Mouse (Mus musculus) embryonic facial prominence, embryonic 13.5 days (tissue): Measurements from ENCODE around the gene Ric3. TPM values are rescaled to one million over a fixed set of nuclear protein-coding genes. Genes with fewer than 3 reads are reported as not detected.

Experiments
- ATAC-seq: fragments of 200-750 bp; cut with Nextera tagmentation; 2 replicates; pipeline ENCODE4 v1.8.0; 2017; ENCODE audit warnings: low read depth; ENCODE audit not compliant: insufficient number of reproducible peaks, insufficient read depth, low FRiP score, low TSS enrichment
- H3K27ac ChIP-seq: fragments of 300-500 bp; sonication (generic); 2 replicates; pipeline ENCODE4 v1.5.1; 2015; ENCODE audit warnings: moderate library complexity, mild to moderate bottlenecking, inconsistent platforms
- H3K27me3 ChIP-seq: fragments of 300-500 bp; sonication (generic); 2 replicates; pipeline ENCODE4 v1.6.1; 2015; ENCODE audit warnings: mild to moderate bottlenecking, inconsistent platforms
- H3K36me3 ChIP-seq: fragments of 300-500 bp; sonication (generic); 2 replicates; pipeline ENCODE4 v1.6.1; 2015; ENCODE audit warnings: mild to moderate bottlenecking, inconsistent platforms
- H3K4me1 ChIP-seq: fragments of 300-500 bp; sonication (generic); 2 replicates; pipeline ENCODE4 v1.6.1; 2015; ENCODE audit warnings: inconsistent platforms
- H3K4me2 ChIP-seq: fragments of 300-500 bp; sonication (generic); 2 replicates; pipeline ENCODE4 v1.6.1; 2015; ENCODE audit warnings: moderate library complexity, mild to moderate bottlenecking, inconsistent platforms
- H3K4me3 ChIP-seq: fragments of 300-500 bp; sonication (generic); 2 replicates; pipeline ENCODE4 v1.5.1; 2015; ENCODE audit warnings: mild to moderate bottlenecking, inconsistent platforms
- H3K9ac ChIP-seq: fragments of 300-500 bp; sonication (generic); 2 replicates; pipeline ENCODE4 v1.6.1; 2015; ENCODE audit warnings: mild to moderate bottlenecking, inconsistent platforms
- H3K9me3 ChIP-seq: fragments of 300-500 bp; sonication (generic); 2 replicates; pipeline ENCODE4 v1.6.1; 2016; ENCODE audit warnings: inconsistent platforms
- WGBS: fragments of 180-500 bp; shearing (Covaris S2); methylation state at CpG from one replicate; pipeline ENCODE4 v1.1.7; 2015; ENCODE audit warnings: mixed read lengths; 5-methylcytosine and 5-hydroxymethylcytosine counted together
- polyA plus RNA-seq: library from polyadenylated mRNA; unstranded; fragments of >200 nt; fragmentation: Nextera tagmentation; extraction: Ambion mirVana; gene quantifications from 2 replicates; pipeline ENCODE4 v1.2.1, GENCODE M21; 2015

Ric3 gene
- polyA plus RNA-seq, 1 experiment from 2014 or later, result 4.0 TPM

GRCm38 (mm10) chr7:109039445-109039844 is 43.7 kb downstream of the Ric3 start:
- H3K4me1 ChIP-seq, result 0 out of 2 replicates have a peak, but pooled peaks cover 8% of the 10 kb centered on the region
- H3K4me2 ChIP-seq, result no peak overlapping the region
- no peaks in the 10 kb centered on the region for H3K27me3 ChIP-seq
- H3K27ac ChIP-seq, result no peak overlapping the region
- 77% methylated on average over 5 of the region's 5 CpGs for WGBS
- H3K9me3 ChIP-seq, result no peaks in the 10 kb centered on the region
- H3K9ac ChIP-seq, result no peak overlapping the region
- ATAC-seq, result no peak
- H3K4me3 ChIP-seq, result no peak overlapping the region
- no peaks in the 10 kb centered on the region for H3K36me3 ChIP-seq

- Histone ChIP-seq H3K4me1 (0 out of 2 replicates have a peak, but pooled peaks cover 8% of the 10 kb centered on the region), H3K4me2 (no peak overlapping the region), H3K36me3 (no peaks in the 10 kb centered on the region), H3K9ac (no peak overlapping the region), H3K27ac (no peak overlapping the region), H3K27me3 (no peaks in the 10 kb centered on the region), H3K9me3 (no peaks in the 10 kb centered on the region), H3K4me3 (no peak overlapping the region)
- WGBS, result 16% methylated on average over 1 of the region's 1 CpGs
- no peak for ATAC-seq
These were observed 44.1 kb downstream of the Ric3 start for GRCm38 (mm10) chr7:109038987-109039386.

- H3K36me3 ChIP-seq, result no peaks in the 10 kb centered on the region
- H3K9ac ChIP-seq, result no peak overlapping the region
- no peak for ATAC-seq
- 75% methylated on average over 8 of the region's 8 CpGs for WGBS
- no peaks in the 10 kb centered on the region for H3K27me3 ChIP-seq
- H3K4me2 ChIP-seq, result no peak overlapping the region
- H3K27ac ChIP-seq, result no peak overlapping the region
- no peak overlapping the region for H3K4me3 ChIP-seq
- H3K4me1 ChIP-seq, result 0 out of 2 replicates have a peak, but pooled peaks cover 8% of the 10 kb centered on the region
- no peaks in the 10 kb centered on the region for H3K9me3 ChIP-seq
These were observed 44.9 kb downstream of the Ric3 start for GRCm38 (mm10) chr7:109038121-109038735.

- WGBS, result 84% methylated on average over 2 of the region's 2 CpGs
- Histone ChIP-seq H3K36me3 (no peaks in the 10 kb centered on the region), H3K9me3 (no peaks in the 10 kb centered on the region), H3K27ac (no peak overlapping the region), H3K27me3 (no peaks in the 10 kb centered on the region), H3K4me1 (no peaks in the 10 kb centered on the region), H3K9ac (no peak overlapping the region), H3K4me2 (no peak overlapping the region), H3K4me3 (no peak overlapping the region)
- ATAC-seq, result no peak
These were observed 51.1 kb downstream of the Ric3 start for GRCm38 (mm10) chr7:109032054-109032453.

DNA sequence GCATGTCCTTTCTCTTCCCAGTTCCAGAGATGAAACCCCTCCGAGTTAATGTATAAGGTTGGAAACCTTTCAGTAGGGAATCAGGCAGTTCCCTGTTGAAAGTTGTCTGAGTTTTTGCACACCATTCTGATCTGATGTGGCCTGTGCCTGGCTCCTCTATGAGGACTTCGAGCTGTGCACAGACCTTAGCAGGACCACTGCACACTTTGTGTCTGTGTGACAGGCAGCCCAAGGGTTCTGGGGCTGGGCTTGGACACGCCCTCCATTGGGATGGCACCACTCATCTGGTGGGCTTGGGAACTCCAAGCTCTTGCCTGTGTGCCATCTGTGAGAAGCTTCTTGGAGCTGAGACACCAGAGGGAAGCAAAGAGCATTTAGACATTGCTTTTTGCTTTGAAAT is 51.8 kb downstream of the Ric3 start:
- Histone ChIP-seq H3K36me3 (no peaks in the 10 kb centered on the region), H3K4me2 (no peak overlapping the region), H3K27me3 (no peaks in the 10 kb centered on the region), H3K9ac (no peak overlapping the region), H3K9me3 (no peaks in the 10 kb centered on the region), H3K27ac (no peak overlapping the region), H3K4me1 (no peaks in the 10 kb centered on the region), H3K4me3 (no peak overlapping the region)
- WGBS, result 82% methylated on average over 3 of the region's 3 CpGs
- ATAC-seq, result no peak

DNA sequence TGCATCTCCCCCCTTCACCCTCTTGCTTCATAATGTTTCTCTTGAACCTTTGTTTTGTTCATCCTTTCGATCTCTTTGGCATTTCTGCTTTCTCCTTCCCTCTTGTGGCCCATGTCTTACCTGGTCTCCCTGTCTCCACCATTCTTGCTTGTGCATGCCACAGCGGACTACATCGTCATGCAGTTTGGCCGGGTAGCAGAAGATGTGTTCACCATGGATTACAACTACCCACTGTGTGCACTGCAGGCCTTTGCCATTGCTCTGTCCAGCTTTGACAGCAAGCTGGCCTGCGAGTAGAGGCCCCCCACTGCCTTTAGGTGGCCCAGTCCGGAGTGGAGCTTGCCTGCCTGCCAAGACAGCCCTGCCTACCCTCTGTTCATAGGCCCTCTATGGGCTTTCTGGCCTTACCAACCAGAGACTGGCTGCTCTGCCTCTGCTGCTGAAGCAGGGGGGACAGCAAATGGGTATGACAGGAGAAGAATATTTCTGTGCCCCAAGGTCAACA is 53.1 kb downstream of the Ric3 start:
- Histone ChIP-seq H3K27ac (no peak overlapping the region), H3K4me1 (no peaks in the 10 kb centered on the region), H3K4me3 (no peak overlapping the region), H3K4me2 (no peak overlapping the region), H3K9ac (no peak overlapping the region), H3K36me3 (no peaks in the 10 kb centered on the region), H3K9me3 (no peaks in the 10 kb centered on the region), H3K27me3 (no peaks in the 10 kb centered on the region)
- no peak for ATAC-seq
- WGBS, result 84% methylated on average over 6 of the region's 6 CpGs

DNA sequence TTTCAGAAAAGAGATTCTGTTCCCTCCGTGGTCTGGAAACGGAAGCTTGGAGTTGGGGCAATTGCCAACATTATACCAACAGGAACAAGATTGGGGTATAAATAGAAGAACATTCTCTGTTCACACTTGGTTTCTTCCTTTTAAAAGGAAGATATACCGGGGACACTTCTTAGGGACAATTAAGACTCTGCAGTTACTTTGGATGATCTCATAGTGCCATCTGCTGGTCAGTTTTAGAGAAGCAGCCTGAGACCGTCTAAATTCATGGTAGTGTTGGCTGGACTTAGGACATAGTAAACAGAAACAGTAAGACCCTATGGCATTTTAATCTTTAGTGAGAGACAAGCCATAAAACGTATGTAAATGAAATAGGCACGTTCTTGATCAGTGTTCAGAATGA is 54.9 kb downstream of the Ric3 start:
- Histone ChIP-seq H3K4me3 (no peak overlapping the region), H3K9me3 (no peaks in the 10 kb centered on the region), H3K4me1 (no peaks in the 10 kb centered on the region), H3K9ac (no peak overlapping the region), H3K27ac (no peak overlapping the region), H3K36me3 (no peaks in the 10 kb centered on the region), H3K4me2 (no peak overlapping the region), H3K27me3 (no peaks in the 10 kb centered on the region)
- WGBS, result 22% methylated on average over 6 of the region's 6 CpGs
- ATAC-seq, result no peak

GRCm38 (mm10) chr7:109027721-109028120 is 55.4 kb downstream of the Ric3 start:
- no peaks in the 10 kb centered on the region for H3K4me1 ChIP-seq
- ATAC-seq, result no peak
- no peaks in the 10 kb centered on the region for H3K36me3 ChIP-seq
- WGBS, result 96% methylated on average over 7 of the region's 7 CpGs
- no peak overlapping the region for H3K4me3 ChIP-seq
- H3K27me3 ChIP-seq, result no peaks in the 10 kb centered on the region
- H3K27ac ChIP-seq, result no peak overlapping the region
- no peak overlapping the region for H3K4me2 ChIP-seq
- H3K9me3 ChIP-seq, result no peaks in the 10 kb centered on the region
- H3K9ac ChIP-seq, result no peak overlapping the region

DNA sequence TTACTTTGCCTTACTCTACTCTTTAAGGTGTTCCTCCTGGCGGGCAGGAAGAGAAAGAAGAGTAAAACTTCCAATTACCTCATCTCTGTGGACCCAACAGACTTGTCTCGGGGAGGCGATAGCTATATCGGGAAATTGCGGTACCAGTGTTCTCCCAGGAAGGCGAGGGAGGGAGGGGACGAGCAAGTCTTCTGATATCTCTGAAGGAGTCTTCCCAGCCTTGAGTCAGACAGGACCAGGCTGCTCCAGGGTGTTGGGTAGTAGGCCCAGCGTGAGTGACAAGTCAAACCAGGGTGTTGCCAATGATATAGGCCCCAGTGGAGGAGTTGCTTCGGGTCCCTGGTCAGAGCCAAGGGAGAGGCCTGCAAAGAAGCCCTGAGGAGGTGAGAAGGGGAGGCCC is 56.2 kb downstream of the Ric3 start:
- no peak overlapping the region for H3K27ac ChIP-seq
- no peak overlapping the region for H3K9ac ChIP-seq
- H3K27me3 ChIP-seq, result no peaks in the 10 kb centered on the region
- no peaks in the 10 kb centered on the region for H3K9me3 ChIP-seq
- ATAC-seq, result no peak
- H3K36me3 ChIP-seq, result no peaks in the 10 kb centered on the region
- 91% methylated on average over 9 of the region's 9 CpGs for WGBS
- no peak overlapping the region for H3K4me2 ChIP-seq
- H3K4me1 ChIP-seq, result no peaks in the 10 kb centered on the region
- no peak overlapping the region for H3K4me3 ChIP-seq

DNA sequence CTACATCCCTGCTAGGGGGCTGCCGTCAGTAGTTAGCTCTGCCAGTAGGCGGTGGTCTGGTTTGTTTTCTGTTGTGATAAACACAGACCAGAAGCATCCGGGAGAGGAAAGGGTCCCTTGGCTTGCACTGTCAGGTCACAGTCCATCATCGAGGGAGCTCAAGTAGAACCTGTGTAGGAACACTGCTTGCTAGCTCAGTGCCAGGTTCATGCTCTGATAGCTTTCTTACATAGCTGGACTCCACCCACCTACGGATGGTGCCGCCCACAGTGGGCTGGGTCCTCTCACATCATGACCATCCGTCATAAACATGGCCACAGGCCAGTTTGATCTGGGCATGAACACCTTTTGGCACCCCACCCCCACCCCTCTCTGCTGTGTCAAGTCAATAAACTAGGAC is 57.4 kb downstream of the Ric3 start:
- no peaks in the 10 kb centered on the region for H3K4me1 ChIP-seq
- no peaks in the 10 kb centered on the region for H3K36me3 ChIP-seq
- H3K27me3 ChIP-seq, result no peaks in the 10 kb centered on the region
- no peak overlapping the region for H3K27ac ChIP-seq
- no peak overlapping the region for H3K4me3 ChIP-seq
- WGBS, result 85% methylated on average over 7 of the region's 7 CpGs
- no peaks in the 10 kb centered on the region for H3K9me3 ChIP-seq
- ATAC-seq, result no peak
- no peak overlapping the region for H3K4me2 ChIP-seq
- H3K9ac ChIP-seq, result no peak overlapping the region

GRCm38 (mm10) chr7:109021428-109021827 is 61.7 kb downstream of the Ric3 start:
- Histone ChIP-seq H3K4me2 (no peak overlapping the region), H3K27me3 (0 out of 2 replicates have a peak, but pooled peaks cover under 1% of the 10 kb centered on the region), H3K9me3 (no peaks in the 10 kb centered on the region), H3K9ac (no peak overlapping the region), H3K4me3 (no peak overlapping the region), H3K4me1 (no peaks in the 10 kb centered on the region), H3K27ac (no peak overlapping the region), H3K36me3 (no peaks in the 10 kb centered on the region)
- no peak for ATAC-seq
- WGBS, result 13% methylated on average over 3 of the region's 3 CpGs

GRCm38 (mm10) chr7:109019243-109019642 is 63.9 kb downstream of the Ric3 start:
- Histone ChIP-seq H3K27me3 (0 out of 2 replicates have a peak, but pooled peaks cover 3% of the 10 kb centered on the region), H3K4me2 (no peak overlapping the region), H3K9me3 (no peaks in the 10 kb centered on the region), H3K4me1 (no peaks in the 10 kb centered on the region), H3K9ac (no peak overlapping the region), H3K36me3 (no peaks in the 10 kb centered on the region), H3K27ac (no peak overlapping the region), H3K4me3 (no peak overlapping the region)
- 87% methylated on average over 7 of the region's 7 CpGs for WGBS
- ATAC-seq, result no peak
